Mouse (Mus musculus) heart, adult 2 months (tissue): Measurements from ENCODE around the gene Nudt16l1.

Experiments used
- CTCF ChIP-seq: fragments of 200-600 bp; IDR thresholded peaks from 2 replicates; pipeline ENCODE4 v1.8.1; 2022; ENCODE audit warnings: antibody characterized with exemption, mild to moderate bottlenecking, moderate library complexity
- POLR2A ChIP-seq: fragments of 200-500 bp; IDR thresholded peaks from 2 replicates; pipeline ENCODE4 v1.6.1; 2011; ENCODE audit warnings: mild to moderate bottlenecking, low read depth, low read length, control low read depth; ENCODE audit not compliant: insufficient read depth

DNA sequence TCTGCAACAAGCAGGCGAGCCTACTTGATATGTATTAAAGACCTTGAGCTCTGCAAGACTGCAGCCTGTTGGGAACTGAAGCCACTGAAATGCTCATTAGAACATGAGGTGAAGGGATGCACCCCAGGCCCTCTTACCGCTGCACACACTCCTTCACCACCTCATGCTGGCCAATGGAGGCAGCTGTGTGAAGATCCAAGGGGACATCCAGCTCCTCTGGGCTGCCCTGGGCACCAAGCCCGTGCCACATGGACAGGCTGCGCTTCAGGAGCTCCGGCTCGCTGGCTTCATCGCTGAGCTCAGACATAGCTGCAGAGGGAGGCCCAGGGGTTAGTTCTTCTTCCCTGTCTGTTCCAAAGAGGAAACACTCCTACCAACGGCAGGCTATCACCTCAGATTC is 21.7 kb downstream of the Nudt16l1 start:
- TF ChIP-seq POLR2A (no peak), CTCF (no peak)
